Mouse (Mus musculus) ES-Bruce4 (cell line): Measurements from ENCODE around the gene Cd93.

Experiments used
- CTCF ChIP-seq: IDR thresholded peaks from one replicate; pipeline ENCODE4 v1.8.1; 2011; ENCODE audit warnings: low read depth, low read length
- EP300 ChIP-seq: IDR thresholded peaks from 2 replicates; pipeline ENCODE4 v1.6.1; 2011; ENCODE audit warnings: low read depth, low read length; ENCODE audit not compliant: insufficient read depth

DNA sequence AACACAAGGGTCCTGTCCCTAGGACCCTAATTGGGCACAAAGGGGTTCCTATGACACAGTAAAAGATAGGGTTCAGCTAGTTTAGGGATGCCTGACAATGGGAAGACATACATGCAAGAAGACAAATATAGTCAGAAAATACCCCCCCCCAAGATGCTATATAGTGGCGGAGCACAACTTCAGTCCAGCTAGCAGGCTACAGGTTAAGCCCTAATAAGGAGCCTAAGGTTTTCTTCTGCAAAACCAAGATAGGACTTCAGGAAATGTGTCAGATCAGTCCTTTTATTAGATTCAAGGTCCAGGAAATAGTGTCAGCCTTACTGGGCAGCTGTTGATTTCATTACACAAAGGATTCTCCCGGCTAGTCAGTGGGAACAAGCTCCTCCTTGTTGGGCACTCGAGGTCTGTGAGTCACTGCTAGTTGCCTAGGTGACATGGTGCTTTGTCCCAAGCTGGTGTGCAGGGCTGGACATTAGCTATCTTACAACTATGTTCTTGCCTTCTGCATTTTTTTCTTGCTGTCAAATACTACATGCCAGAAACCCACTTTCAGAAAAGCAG lies 34.9 kb upstream of the Cd93 start:
- TF ChIP-seq CTCF (no peak), EP300 (no peak)
